Mouse (Mus musculus) bone marrow, adult 2 months (tissue): ENCODE results near the gene Zmiz2.

Experiments used
- CTCF ChIP-seq: fragments of 200-500 bp; IDR thresholded peaks from 2 replicates; pipeline ENCODE4 v1.5.1; 2011; ENCODE audit warnings: low read length, control low read depth; ENCODE audit not compliant: control insufficient read depth, insufficient read depth
- POLR2A ChIP-seq: fragments of 200-500 bp; IDR thresholded peaks from 2 replicates; pipeline ENCODE4 v1.6.1; 2011; ENCODE audit warnings: low read depth, mild to moderate bottlenecking, control low read depth, low read length, borderline replicate concordance; ENCODE audit not compliant: control insufficient read depth

DNA sequence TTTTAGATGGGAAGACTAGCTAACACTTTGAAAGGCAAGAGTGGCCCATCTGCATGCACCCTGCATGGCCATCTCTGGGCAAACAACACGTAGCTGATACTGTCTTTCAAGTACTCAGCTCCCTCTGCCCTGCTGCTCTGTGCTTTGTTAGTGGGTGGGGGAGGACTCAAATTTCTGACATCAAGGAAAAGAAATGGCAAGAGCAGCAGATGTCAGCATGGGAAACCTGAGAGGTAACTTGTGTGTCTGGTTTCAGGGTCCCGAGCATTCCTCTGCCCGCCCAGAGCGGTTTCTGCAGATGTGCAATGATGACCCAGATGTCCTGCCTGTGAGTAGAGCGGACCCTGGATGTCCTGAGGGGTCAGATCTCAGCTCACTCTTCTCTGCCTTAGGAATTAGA lies 39.3 kb upstream of the Zmiz2 start:
- TF ChIP-seq CTCF, result no peak
- no peak for TF ChIP-seq POLR2A
